Mouse (Mus musculus): ENCODE measurements around the gene Krt13. TPM values are rescaled to one million over a fixed set of nuclear protein-coding genes. Genes with fewer than 3 reads are reported as not detected.
A peak's percentile ranks its signal among the peaks of the same experiment; 100 is the strongest.

Krt13 gene
- polyA plus RNA-seq (2012; rRNA removed): 0.37 and 0.91 TPM in 2 replicates

GRCm38 (mm10) chr11:100121466-100121865, at the start of gene Krt13:
Krt13 (minus strand) TSS chr11:100121566.
- DNase-seq (ENCODE audit: low spot score): no peak

GRCm38 (mm10) chr11:100168765-100169762, 47.7 kb upstream of the Krt13 start:
- peak; percentile 78 for DNase-seq (ENCODE audit: low spot score)

GRCm38 (mm10) chr11:100168071-100168470, 46.7 kb upstream of the Krt13 start:
- DNase-seq (ENCODE audit: low spot score): peak; percentile 75

- no peak for DNase-seq (ENCODE audit: low spot score)
These were observed 43.0 kb upstream of the Krt13 start for GRCm38 (mm10) chr11:100164392-100164791.

GRCm38 (mm10) chr11:100157908-100158477, 36.6 kb upstream of the Krt13 start:
- DNase-seq (ENCODE audit: low spot score): no peak

- no peak for DNase-seq (ENCODE audit: low spot score)
These were observed 36.0 kb upstream of the Krt13 start for GRCm38 (mm10) chr11:100157331-100157730.

- no peak for DNase-seq (ENCODE audit: low spot score)
These were observed 34.3 kb upstream of the Krt13 start for GRCm38 (mm10) chr11:100155497-100156255.

GRCm38 (mm10) chr11:100148615-100149330, 27.4 kb upstream of the Krt13 start, which contains the start of gene Krt19:
Krt19 (minus strand) TSS chr11:100148665.
- no peak for DNase-seq (ENCODE audit: low spot score)

- DNase-seq (ENCODE audit: low spot score): no peak
These were observed 26.4 kb upstream of the Krt13 start for GRCm38 (mm10) chr11:100147566-100148353.

- DNase-seq (ENCODE audit: low spot score): peak; percentile 70
These were observed 24.6 kb upstream of the Krt13 start for GRCm38 (mm10) chr11:100145858-100146560.

GRCm38 (mm10) chr11:100145104-100145503, 23.7 kb upstream of the Krt13 start:
- DNase-seq (ENCODE audit: low spot score): peak; percentile 67

- DNase-seq (ENCODE audit: low spot score): no peak
These were observed 19.6 kb upstream of the Krt13 start for GRCm38 (mm10) chr11:100140966-100141365.

GRCm38 (mm10) chr11:100139391-100139790, 18.0 kb upstream of the Krt13 start:
- no peak for DNase-seq (ENCODE audit: low spot score)

- DNase-seq (ENCODE audit: low spot score): no peak
These were observed 17.4 kb upstream of the Krt13 start for GRCm38 (mm10) chr11:100138809-100139208.

- DNase-seq (ENCODE audit: low spot score): no peak
These were observed 16.3 kb upstream of the Krt13 start for GRCm38 (mm10) chr11:100137693-100138092.

GRCm38 (mm10) chr11:100136559-100136958, 15.2 kb upstream of the Krt13 start:
- no peak for DNase-seq (ENCODE audit: low spot score)

GRCm38 (mm10) chr11:100135731-100136130, 14.4 kb upstream of the Krt13 start, which contains the start of gene Krt15:
Krt15 (minus strand) TSS chr11:100135928.
- no peak for DNase-seq (ENCODE audit: low spot score)

- DNase-seq (ENCODE audit: low spot score): no peak
These were observed 3.5 kb upstream of the Krt13 start for GRCm38 (mm10) chr11:100124901-100125300.

GRCm38 (mm10) chr11:100120331-100120730, 1.0 kb downstream of the Krt13 start:
- DNase-seq (ENCODE audit: low spot score): no peak

GRCm38 (mm10) chr11:100113742-100114029, 7.7 kb downstream of the Krt13 start:
- no peak for DNase-seq (ENCODE audit: low spot score)
